Mouse (Mus musculus): ENCODE data around the gene Rgs7. TPM values are rescaled to one million over a fixed set of nuclear protein-coding genes. Genes with fewer than 3 reads are reported as not detected.

The Rgs7 gene
- total RNA-seq (2014; rRNA removed) = 46.5 and 50.3 TPM in 2 replicates
- polyA plus RNA-seq (2015; fragmentation: Nextera tagmentation; extraction: Ambion mirVana) = 36.2 and 46.1 TPM in 2 replicates

GRCm38 (mm10) chr1:175491861-175492682 lies at the start of gene Rgs7:
Rgs7 (minus strand) TSS chr1:175492500.
- peak; percentile 92 for DNase-seq
- Histone ChIP-seq H3K27ac (ENCODE audit: low read depth, low read length) (peak within 1 kb of the TSS; percentile 90), H3K36me3 (ENCODE audit: insufficient read depth) (no peaks in the 10 kb centered on the region), H3K4me3 (ENCODE audit: low read depth, low read length) (peak within 1 kb of the TSS; percentile 92), H3K9me3 (ENCODE audit: low read length) (no peaks in the 10 kb centered on the region), H3K9ac (peak within 1 kb of the TSS; percentile 92), H3K4me2 (ENCODE audit: low read depth) (peak within 1 kb of the TSS; percentile 77), H3K27me3 (ENCODE audit: insufficient read depth, low read length) (no peaks in the 10 kb centered on the region), H3K4me1 (ENCODE audit: insufficient read depth) (no peaks in the 10 kb centered on the region; the same call in 1 of the 2 replicates)
- TF ChIP-seq CTCF (IDR thresholded peaks at IDR 0.05; ENCODE audit: low read depth) = peak; percentile 29; the same call in 1 of the 2 replicates
- 2% methylated on average over 68 of the region's 82 CpGs for WGBS
- peak; percentile 95 for ATAC-seq

GRCm38 (mm10) chr1:175540700-175541099 lies 48.4 kb upstream of the Rgs7 start:
- H3K27ac ChIP-seq (ENCODE audit: low read depth, low read length) = no peak overlapping the region
- no peak overlapping the region for H3K4me2 ChIP-seq (ENCODE audit: low read depth)
- no peaks in the 10 kb centered on the region for H3K36me3 ChIP-seq (ENCODE audit: insufficient read depth)
- H3K9me3 ChIP-seq (ENCODE audit: low read length) = no peaks in the 10 kb centered on the region
- H3K9ac ChIP-seq = no peak overlapping the region
- no peak overlapping the region for H3K4me3 ChIP-seq (ENCODE audit: low read depth, low read length)
- 91% methylated on average over 5 of the region's 5 CpGs for WGBS
- no peak for ATAC-seq
- H3K27me3 ChIP-seq (ENCODE audit: insufficient read depth, low read length) = no peaks in the 10 kb centered on the region
- no peak for DNase-seq
- TF ChIP-seq CTCF (IDR thresholded peaks at IDR 0.05; ENCODE audit: low read depth) = no peak
- no peaks in the 10 kb centered on the region for H3K4me1 ChIP-seq (ENCODE audit: insufficient read depth)

DNA sequence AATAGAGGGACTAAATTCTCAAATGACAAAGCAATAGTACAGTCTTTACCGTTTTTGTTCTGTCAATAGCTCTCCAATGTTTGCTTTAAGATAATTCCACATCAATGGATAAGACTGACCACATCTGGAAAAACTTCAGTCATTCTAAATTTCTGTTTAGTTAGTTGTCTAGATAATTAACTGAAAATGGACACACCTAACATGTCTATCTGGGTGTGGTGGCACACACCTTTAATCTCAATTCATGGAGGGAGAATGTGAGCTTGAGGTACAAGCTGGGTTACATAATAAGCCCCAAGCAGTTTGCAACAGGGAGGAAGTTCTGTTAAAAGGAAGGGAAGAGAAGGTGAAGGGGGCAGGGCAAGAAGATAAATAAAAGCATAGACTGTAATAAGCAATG lies 45.0 kb upstream of the Rgs7 start:
- ATAC-seq (no peak), DNase-seq (no peak)
- no peaks in the 10 kb centered on the region; the same call in 1 of the 2 replicates for H3K9me3 ChIP-seq (ENCODE audit: low read length)
- H3K27ac ChIP-seq (ENCODE audit: low read depth, low read length) = no peak overlapping the region
- no peak overlapping the region for H3K4me2 ChIP-seq (ENCODE audit: low read depth)
- TF ChIP-seq CTCF (IDR thresholded peaks at IDR 0.05; ENCODE audit: low read depth) = no peak
- no peaks in the 10 kb centered on the region for H3K36me3 ChIP-seq (ENCODE audit: insufficient read depth)
- WGBS = 88% methylated on average over 1 of the region's 1 CpGs
- H3K4me1 ChIP-seq (ENCODE audit: insufficient read depth) = no peaks in the 10 kb centered on the region
- no peak overlapping the region for H3K4me3 ChIP-seq (ENCODE audit: low read depth, low read length)
- no peak overlapping the region for H3K9ac ChIP-seq
- H3K27me3 ChIP-seq (ENCODE audit: insufficient read depth, low read length) = no peaks in the 10 kb centered on the region

DNA sequence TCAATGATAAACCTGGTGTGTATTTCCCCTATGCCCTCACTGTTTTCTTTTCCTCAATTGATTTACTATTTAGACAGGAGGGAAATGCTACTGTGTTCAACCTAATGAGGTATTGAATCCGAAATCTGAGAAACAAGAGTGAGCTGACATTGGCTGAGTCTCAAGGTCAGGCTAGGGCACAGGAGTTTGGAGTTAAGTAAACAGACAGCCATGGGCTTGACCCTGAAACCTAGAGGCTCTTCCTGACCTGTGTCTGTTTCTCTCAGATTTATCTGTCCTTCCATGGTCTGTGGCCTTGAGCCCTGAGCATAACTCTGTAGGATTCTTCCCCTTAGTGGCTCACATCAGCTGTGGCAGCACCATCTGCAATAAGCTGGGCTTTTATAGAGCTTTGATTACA lies 37.6 kb upstream of the Rgs7 start:
- WGBS = 74% methylated on average over 1 of the region's 1 CpGs
- no peaks in the 10 kb centered on the region for H3K27me3 ChIP-seq (ENCODE audit: insufficient read depth, low read length)

GRCm38 (mm10) chr1:175524626-175525294 lies 32.5 kb upstream of the Rgs7 start:
- H3K27ac ChIP-seq (ENCODE audit: low read depth, low read length) = no peak overlapping the region
- 91% methylated on average over 3 of the region's 3 CpGs for WGBS
- H3K4me2 ChIP-seq (ENCODE audit: low read depth) = no peak overlapping the region
- no peak overlapping the region for H3K4me3 ChIP-seq (ENCODE audit: low read depth, low read length)
- H3K27me3 ChIP-seq (ENCODE audit: insufficient read depth, low read length) = no peaks in the 10 kb centered on the region
- TF ChIP-seq CTCF (IDR thresholded peaks at IDR 0.05; ENCODE audit: low read depth) = no peak
- no peak for ATAC-seq
- no peak overlapping the region for H3K9ac ChIP-seq
- H3K9me3 ChIP-seq (ENCODE audit: low read length) = no peaks in the 10 kb centered on the region
- no peaks in the 10 kb centered on the region for H3K4me1 ChIP-seq (ENCODE audit: insufficient read depth)
- H3K36me3 ChIP-seq (ENCODE audit: insufficient read depth) = no peaks in the 10 kb centered on the region
- DNase-seq = no peak

More for the DNA sequence above, 37.6 kb upstream of the Rgs7 start:
- DNase-seq (no peak), ATAC-seq (no peak)
- H3K9ac ChIP-seq = no peak overlapping the region
- H3K4me2 ChIP-seq (ENCODE audit: low read depth) = no peak overlapping the region
- H3K9me3 ChIP-seq (ENCODE audit: low read length) = no peaks in the 10 kb centered on the region; the same call in 1 of the 2 replicates
- no peak overlapping the region for H3K27ac ChIP-seq (ENCODE audit: low read depth, low read length)
- no peaks in the 10 kb centered on the region for H3K4me1 ChIP-seq (ENCODE audit: insufficient read depth)
- no peaks in the 10 kb centered on the region for H3K36me3 ChIP-seq (ENCODE audit: insufficient read depth)
- TF ChIP-seq CTCF (IDR thresholded peaks at IDR 0.05; ENCODE audit: low read depth) = no peak
- no peak overlapping the region for H3K4me3 ChIP-seq (ENCODE audit: low read depth, low read length)

GRCm38 (mm10) chr1:175523572-175523971 lies 31.3 kb upstream of the Rgs7 start:
- Histone ChIP-seq H3K4me2 (ENCODE audit: low read depth) (no peak overlapping the region), H3K4me1 (ENCODE audit: insufficient read depth) (no peaks in the 10 kb centered on the region), H3K4me3 (ENCODE audit: low read depth, low read length) (no peak overlapping the region), H3K27me3 (ENCODE audit: insufficient read depth, low read length) (no peaks in the 10 kb centered on the region), H3K9ac (no peak overlapping the region), H3K36me3 (ENCODE audit: insufficient read depth) (no peaks in the 10 kb centered on the region), H3K27ac (ENCODE audit: low read depth, low read length) (no peak overlapping the region), H3K9me3 (ENCODE audit: low read length) (no peaks in the 10 kb centered on the region)
- 90% methylated on average over 2 of the region's 2 CpGs for WGBS
- ATAC-seq (no peak), DNase-seq (no peak)
- no peak for TF ChIP-seq CTCF (IDR thresholded peaks at IDR 0.05; ENCODE audit: low read depth)

- no peak overlapping the region for H3K4me3 ChIP-seq (ENCODE audit: low read depth, low read length)
- no peak overlapping the region for H3K9ac ChIP-seq
- H3K4me2 ChIP-seq (ENCODE audit: low read depth) = no peak overlapping the region
- TF ChIP-seq CTCF (IDR thresholded peaks at IDR 0.05; ENCODE audit: low read depth) = no peak
- no peaks in the 10 kb centered on the region for H3K9me3 ChIP-seq (ENCODE audit: low read length)
- H3K36me3 ChIP-seq (ENCODE audit: insufficient read depth) = no peaks in the 10 kb centered on the region
- H3K4me1 ChIP-seq (ENCODE audit: insufficient read depth) = no peaks in the 10 kb centered on the region
- 64% methylated on average over 2 of the region's 2 CpGs for WGBS
- H3K27me3 ChIP-seq (ENCODE audit: insufficient read depth, low read length) = no peaks in the 10 kb centered on the region
- ATAC-seq (no peak), DNase-seq (peak; percentile 7)
- no peak overlapping the region for H3K27ac ChIP-seq (ENCODE audit: low read depth, low read length)
Measured at GRCm38 (mm10) chr1:175514543-175514942, 22.2 kb upstream of the Rgs7 start.

Measured in forebrain, postnatal 0 days (tissue).